Mouse (Mus musculus) ES-E14 (cell line): ENCODE results near the gene Strn3.

Experiments
- CHD2 ChIP-seq: IDR thresholded peaks from 2 replicates; pipeline ENCODE4 v1.6.1; 2014; ENCODE audit warnings: mild to moderate bottlenecking, low read depth, low read length, inconsistent platforms
- HCFC1 ChIP-seq: IDR thresholded peaks from 2 replicates; pipeline ENCODE4 v1.6.1; 2012; ENCODE audit warnings: low read length, inconsistent platforms, borderline replicate concordance; ENCODE audit not compliant: insufficient read depth

DNA sequence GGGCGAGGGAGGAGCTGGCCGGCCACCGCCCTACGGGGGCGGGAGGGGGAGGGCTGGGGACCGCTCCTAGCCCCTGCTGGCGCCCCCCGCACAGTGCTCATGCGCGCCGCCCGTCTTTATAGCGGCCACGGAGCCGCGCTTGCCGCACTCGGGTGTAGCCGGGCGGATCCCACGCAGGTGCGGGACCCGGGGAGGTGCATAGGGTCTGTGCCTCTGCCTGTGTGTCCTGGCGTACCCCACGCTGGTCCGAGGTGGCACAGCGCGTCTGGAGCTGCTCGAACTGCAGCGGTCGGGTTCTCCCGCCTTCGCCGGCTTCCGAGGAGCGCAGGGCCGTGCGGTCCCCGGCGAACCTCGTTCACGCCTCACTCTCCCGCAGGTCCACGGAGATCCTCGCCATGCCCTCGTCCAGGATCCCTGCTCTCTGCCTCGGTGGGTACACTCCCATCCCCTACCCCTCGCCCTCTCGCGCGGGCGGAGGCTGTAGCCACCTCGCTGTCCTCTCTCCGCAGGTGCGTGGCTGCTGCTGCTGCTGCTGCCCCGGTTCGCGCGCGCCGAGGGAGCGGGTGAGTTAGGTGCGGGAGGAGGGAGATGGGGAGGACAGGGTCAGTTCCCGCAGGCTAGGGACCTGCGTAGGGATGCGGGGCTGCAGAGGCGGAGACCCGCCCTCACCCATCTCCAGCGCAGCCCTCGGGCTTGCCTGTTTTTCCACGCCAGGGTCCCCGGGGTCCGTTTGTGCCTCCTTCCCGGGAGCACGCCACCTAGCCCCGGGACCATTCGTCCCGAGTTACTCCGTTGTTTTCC lies 98.3 kb downstream of the Strn3 start, which contains the start of gene Coch:
- TF ChIP-seq HCFC1: no peak
- TF ChIP-seq CHD2: no peak
